Mouse (Mus musculus): ENCODE measurements around the gene Krt80. TPM values are rescaled to one million over a fixed set of nuclear protein-coding genes. Genes with fewer than 3 reads are reported as not detected.
A peak's percentile ranks its signal among the peaks of the same experiment; 100 is the strongest.

The Krt80 gene
- polyA plus RNA-seq, 1 experiment: 14.2 TPM

DNA sequence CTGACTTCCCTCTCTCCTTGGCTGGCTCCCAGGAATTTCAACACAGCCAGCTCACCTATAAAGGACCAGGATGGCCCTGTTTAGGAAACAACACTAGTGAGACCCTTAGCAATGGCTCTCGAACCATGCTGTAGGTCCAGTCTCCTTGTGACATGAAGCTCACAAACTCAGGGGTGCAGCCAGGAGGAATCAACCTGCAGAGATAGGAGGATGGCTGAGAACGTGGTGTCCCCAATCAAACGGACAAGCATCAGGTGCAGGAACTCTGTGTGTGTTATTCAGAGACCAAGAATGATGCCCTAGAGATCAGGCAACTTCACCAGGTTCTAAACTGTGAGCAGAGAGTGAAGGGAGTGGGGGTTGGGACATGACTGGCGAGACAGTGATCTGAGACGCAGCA lies 47.9 kb downstream of the Krt80 start:
- DNase-seq: no peak
- TF ChIP-seq CTCF (conservative IDR thresholded peaks at IDR 0.05; ENCODE audit: insufficient read depth, insufficient read length, low read depth, low read length) (no peak), POLR2A (IDR thresholded peaks at IDR 0.05; ENCODE audit: low read depth, low read length) (no peak)
- Histone ChIP-seq H3K4me1 (ENCODE audit: control insufficient read depth, insufficient read depth, low read length) (peaks cover 9% of the 10 kb centered on the region), H3K27me3 (replicated peaks; ENCODE audit: control insufficient read depth, insufficient read depth, low read length) (no peaks in the 10 kb centered on the region), H3K36me3 (ENCODE audit: control insufficient read depth, insufficient read depth, low read length) (no peaks in the 10 kb centered on the region), H3K27ac (ENCODE audit: insufficient read depth, low read depth, low read length) (no peak overlapping the region), H3K4me3 (ENCODE audit: insufficient read depth, low read depth, low read length) (no peak overlapping the region)
- 85% methylated on average over 5 of the region's 5 CpGs for WGBS

- H3K4me1 ChIP-seq (ENCODE audit: control insufficient read depth, insufficient read depth, low read length): peaks cover 9% of the 10 kb centered on the region
- H3K27me3 ChIP-seq (replicated peaks; ENCODE audit: control insufficient read depth, insufficient read depth, low read length): no peaks in the 10 kb centered on the region
- no peak overlapping the region for H3K4me3 ChIP-seq (ENCODE audit: insufficient read depth, low read depth, low read length)
- no peak for TF ChIP-seq CTCF (conservative IDR thresholded peaks at IDR 0.05; ENCODE audit: insufficient read depth, insufficient read length, low read depth, low read length)
- no peak for TF ChIP-seq POLR2A (IDR thresholded peaks at IDR 0.05; ENCODE audit: low read depth, low read length)
- H3K27ac ChIP-seq (ENCODE audit: insufficient read depth, low read depth, low read length): peak overlapping the region; percentile 60
- H3K36me3 ChIP-seq (ENCODE audit: control insufficient read depth, insufficient read depth, low read length): no peaks in the 10 kb centered on the region
- WGBS: 49% methylated on average over 5 of the region's 5 CpGs
- DNase-seq: no peak
These were observed 48.8 kb downstream of the Krt80 start for GRCm38 (mm10) chr15:101321126-101321525.

DNA sequence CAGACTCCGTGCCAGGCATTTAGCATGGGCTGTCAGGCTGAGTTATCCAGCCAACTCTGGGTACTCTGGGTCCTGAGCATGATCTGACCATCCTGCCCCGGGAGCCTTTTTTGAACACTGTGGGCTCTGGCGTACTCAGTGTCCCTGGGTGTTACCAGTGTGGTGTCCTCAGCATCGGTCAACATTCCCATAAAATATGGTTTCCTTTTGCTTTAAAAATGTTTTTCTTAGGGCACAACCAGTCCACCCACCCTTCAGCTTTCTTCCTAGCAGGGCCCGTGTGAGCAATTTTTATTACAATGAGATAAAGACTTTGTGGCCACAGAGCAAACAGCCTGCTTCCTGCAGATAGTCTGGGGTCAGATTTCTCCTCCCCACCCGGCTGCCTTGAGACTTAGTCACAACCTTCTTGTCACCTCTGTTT lies 49.3 kb downstream of the Krt80 start:
- TF ChIP-seq CTCF (conservative IDR thresholded peaks at IDR 0.05; ENCODE audit: insufficient read depth, insufficient read length, low read depth, low read length) (no peak), POLR2A (IDR thresholded peaks at IDR 0.05; ENCODE audit: low read depth, low read length) (no peak)
- H3K4me3 ChIP-seq (ENCODE audit: insufficient read depth, low read depth, low read length): no peak overlapping the region
- H3K36me3 ChIP-seq (ENCODE audit: control insufficient read depth, insufficient read depth, low read length): no peaks in the 10 kb centered on the region
- DNase-seq: peak; percentile 86
- 49% methylated on average over 6 of the region's 6 CpGs for WGBS
- H3K27me3 ChIP-seq (replicated peaks; ENCODE audit: control insufficient read depth, insufficient read depth, low read length): no peaks in the 10 kb centered on the region
- peaks cover 9% of the 10 kb centered on the region for H3K4me1 ChIP-seq (ENCODE audit: control insufficient read depth, insufficient read depth, low read length)
- H3K27ac ChIP-seq (ENCODE audit: insufficient read depth, low read depth, low read length): peak overlapping the region; percentile 81

- 70% methylated on average over 6 of the region's 6 CpGs for WGBS
- H3K4me1 ChIP-seq (ENCODE audit: control insufficient read depth, insufficient read depth, low read length): peaks cover 9% of the 10 kb centered on the region
These were observed 49.8 kb downstream of the Krt80 start for GRCm38 (mm10) chr15:101320010-101320617.

DNA sequence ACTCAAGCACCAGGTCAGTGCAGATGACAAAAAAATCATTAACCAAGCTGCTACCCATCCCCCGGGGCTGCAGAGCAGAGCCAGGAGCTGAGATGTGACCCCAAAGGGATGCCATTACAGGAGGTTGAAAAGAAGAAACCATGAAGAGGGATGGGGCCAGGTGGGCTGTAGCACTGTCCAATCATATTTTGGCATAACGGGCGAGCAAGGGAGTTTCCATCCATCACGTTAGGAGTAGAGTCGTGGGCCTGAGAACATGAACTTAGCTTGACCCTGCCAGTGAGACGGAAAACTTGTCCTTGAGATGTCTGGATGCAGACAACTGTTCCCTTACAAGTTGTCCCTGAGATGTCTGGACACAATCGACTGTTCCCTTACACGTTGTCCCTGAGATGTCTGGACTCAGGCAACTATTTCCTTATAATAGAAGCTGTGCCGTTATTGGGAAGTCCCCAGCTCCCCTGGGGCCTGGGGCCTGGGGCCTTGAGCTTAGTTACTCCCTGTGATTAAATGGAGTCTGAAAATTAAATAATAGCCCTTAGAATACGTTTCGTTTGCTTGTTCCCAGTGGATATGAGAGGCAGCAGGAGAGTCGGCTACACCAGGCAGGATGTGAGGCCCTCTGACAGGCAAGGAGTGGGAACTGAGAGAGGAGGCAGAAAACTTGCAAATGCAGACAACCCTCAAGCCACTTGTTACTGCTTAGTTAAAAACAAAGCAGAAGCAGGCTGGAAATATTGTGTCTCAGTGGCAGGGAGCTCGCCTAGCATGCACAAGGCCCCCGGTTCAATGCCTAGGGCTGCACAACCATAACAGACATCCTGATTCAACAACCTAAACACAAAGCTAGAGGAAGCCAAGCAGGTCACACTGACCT lies 50.8 kb downstream of the Krt80 start:
- WGBS: 54% methylated on average over 14 of the region's 14 CpGs

More at GRCm38 (mm10) chr15:101320010-101320617, 49.8 kb downstream of the Krt80 start:
- DNase-seq: no peak
- TF ChIP-seq CTCF (conservative IDR thresholded peaks at IDR 0.05; ENCODE audit: insufficient read depth, insufficient read length, low read depth, low read length) (no peak), POLR2A (IDR thresholded peaks at IDR 0.05; ENCODE audit: low read depth, low read length) (no peak)
- no peaks in the 10 kb centered on the region for H3K36me3 ChIP-seq (ENCODE audit: control insufficient read depth, insufficient read depth, low read length)
- peak overlapping the region; percentile 81 for H3K27ac ChIP-seq (ENCODE audit: insufficient read depth, low read depth, low read length)
- no peak overlapping the region for H3K4me3 ChIP-seq (ENCODE audit: insufficient read depth, low read depth, low read length)
- no peaks in the 10 kb centered on the region for H3K27me3 ChIP-seq (replicated peaks; ENCODE audit: control insufficient read depth, insufficient read depth, low read length)

GRCm38 (mm10) chr15:101317814-101318500 lies 52.0 kb downstream of the Krt80 start:
- Histone ChIP-seq H3K27ac (ENCODE audit: insufficient read depth, low read depth, low read length) (peak overlapping the region; percentile 83), H3K4me3 (ENCODE audit: insufficient read depth, low read depth, low read length) (no peak overlapping the region), H3K36me3 (ENCODE audit: control insufficient read depth, insufficient read depth, low read length) (no peaks in the 10 kb centered on the region), H3K4me1 (ENCODE audit: control insufficient read depth, insufficient read depth, low read length) (peaks cover 9% of the 10 kb centered on the region), H3K27me3 (replicated peaks; ENCODE audit: control insufficient read depth, insufficient read depth, low read length) (no peaks in the 10 kb centered on the region)
- whole genome bisulfite sequencing: 56% methylated on average over 2 of the region's 2 CpGs
- TF ChIP-seq CTCF (conservative IDR thresholded peaks at IDR 0.05; ENCODE audit: insufficient read depth, insufficient read length, low read depth, low read length): no peak
- peak; percentile 40 for DNase-seq

More for the DNA sequence above, 50.8 kb downstream of the Krt80 start:
- DNase-seq: peak; percentile 60
- Histone ChIP-seq H3K36me3 (ENCODE audit: control insufficient read depth, insufficient read depth, low read length) (no peaks in the 10 kb centered on the region), H3K27me3 (replicated peaks; ENCODE audit: control insufficient read depth, insufficient read depth, low read length) (no peaks in the 10 kb centered on the region), H3K4me1 (ENCODE audit: control insufficient read depth, insufficient read depth, low read length) (peaks cover 9% of the 10 kb centered on the region), H3K4me3 (ENCODE audit: insufficient read depth, low read depth, low read length) (no peak overlapping the region), H3K27ac (ENCODE audit: insufficient read depth, low read depth, low read length) (peak overlapping the region; percentile 81)
- TF ChIP-seq POLR2A (IDR thresholded peaks at IDR 0.05; ENCODE audit: low read depth, low read length) (no peak), CTCF (conservative IDR thresholded peaks at IDR 0.05; ENCODE audit: insufficient read depth, insufficient read length, low read depth, low read length) (no peak)

Data from kidney, adult 2 months (tissue).